Comparison of ENCODE assay signal across 7 mouse cellular contexts in the genomic region with DNA sequence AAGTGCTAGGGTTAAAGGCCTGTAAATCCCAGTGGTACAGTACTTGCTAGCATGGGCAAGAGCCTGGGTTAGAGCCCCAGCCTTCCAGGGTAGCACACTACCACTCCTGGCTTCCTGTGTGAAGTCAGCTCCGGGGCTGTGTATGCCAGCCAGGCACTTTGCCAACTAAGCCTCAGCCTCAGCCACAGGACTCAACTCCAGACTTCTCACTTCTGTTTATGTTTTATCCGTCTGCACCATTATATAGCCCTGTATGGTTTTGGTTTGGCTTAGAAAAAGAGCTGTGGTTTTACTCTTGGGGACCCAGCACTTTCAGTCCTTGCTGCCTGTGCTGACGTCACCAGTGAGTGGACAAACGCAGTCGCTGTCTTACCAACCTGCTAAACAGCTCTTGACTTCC.
DNase-seq lines count a peak whose midpoint lies in the region; ATAC-seq and TF ChIP-seq lines count a peak whose summit lies in the region.

No protein-coding gene starts in this region.

- intact Hi-C loops in left cerebral cortex, postnatal 4 days (cut with DNase I), result no loop called here

- ATAC-seq in megakaryocyte, adult 5-6 weeks (ENCODE audit: poor library complexity, severe bottlenecking), result peak; percentile 86

- no peak for TF ChIP-seq POLR2A in brain, embryonic 14.5 days (IDR thresholded peaks at IDR 0.05; ENCODE audit: borderline replicate concordance, extremely low read depth, insufficient read depth, insufficient read length, poor library complexity, severe bottlenecking)

- peak; percentile 45 for DNase-seq in left cerebral cortex, postnatal 4 days
- DNase-seq in left cerebral cortex, adult 9 months (ENCODE audit: low spot score in 2 of 2), result no peak
- peak; percentile 55 for DNase-seq in brain, embryonic 14.5 days (ENCODE audit: low read depth)
- DNase-seq in heart, adult 9 months (ENCODE audit: low spot score in 2 of 2), result peak; percentile 22 to 26
- DNase-seq in thymus, postnatal 36 days, result no peak
- no peak for DNase-seq in urinary bladder, postnatal 10 days (ENCODE audit: low spot score)

- no peak for TF ChIP-seq CTCF in brain, embryonic 14.5 days (IDR thresholded peaks at IDR 0.05; ENCODE audit: borderline replicate concordance, extremely low read depth, insufficient read depth, insufficient read length)

Comparison
In these comparisons a context has a peak if more than half of its experiments do, and no peak if none do; other contexts are left out.
1. DNase-seq: peak in left cerebral cortex, postnatal 4 days (single experiment), brain, embryonic 14.5 days (single experiment) and heart, adult 9 months (2 of 2); none in left cerebral cortex, adult 9 months (0 of 2), thymus, postnatal 36 days (0 of 2) and urinary bladder, postnatal 10 days (single experiment).